Mouse (Mus musculus) urinary bladder, adult 18-20 months (tissue): Measurements from ENCODE around the gene Cux2.

Experiments used
- DNase-seq, 2 experiments: peaks; one replicate each; pipeline ENCODE4 v3.0.0; 2022; ENCODE audit warnings: low spot score in 2 of 2, mixed read lengths in 2 of 2

Gene Cux2

GRCm38 (mm10) chr5:122059060-122060017 lies 9.4 kb upstream of the Cux2 start:
- peak in 1 of 2 experiments; percentile 23 for DNase-seq

- DNase-seq = no peak
These were observed 7.7 kb upstream of the Cux2 start for GRCm38 (mm10) chr5:122057622-122058021.

- no peak for DNase-seq
These were observed 6.7 kb upstream of the Cux2 start for GRCm38 (mm10) chr5:122056557-122056956.

- DNase-seq = peak; percentile 27 to 28
These were observed 4.4 kb upstream of the Cux2 start for GRCm38 (mm10) chr5:122054130-122054843.

- no peak for DNase-seq
These were observed 3.7 kb upstream of the Cux2 start for GRCm38 (mm10) chr5:122053587-122053986.

- DNase-seq = no peak
These were observed 867 bp upstream of the Cux2 start for GRCm38 (mm10) chr5:122050832-122051105.

GRCm38 (mm10) chr5:122049664-122050016 lies 262 bp downstream of the Cux2 start:
- no peak for DNase-seq

GRCm38 (mm10) chr5:122048686-122049663 lies 927 bp downstream of the Cux2 start:
- DNase-seq = peak in 1 of 2 experiments; percentile 21

- DNase-seq = no peak
These were observed 1.6 kb downstream of the Cux2 start for GRCm38 (mm10) chr5:122048252-122048651.

- no peak for DNase-seq
These were observed 2.1 kb downstream of the Cux2 start for GRCm38 (mm10) chr5:122047791-122048190.

- DNase-seq = no peak
These were observed 6.3 kb downstream of the Cux2 start for GRCm38 (mm10) chr5:122043567-122043966.

GRCm38 (mm10) chr5:122035278-122035677 lies 14.6 kb downstream of the Cux2 start:
- peak in 1 of 2 experiments; percentile 31 for DNase-seq

- DNase-seq = no peak
These were observed 16.8 kb downstream of the Cux2 start for GRCm38 (mm10) chr5:122033167-122033478.

GRCm38 (mm10) chr5:122032471-122033166 lies 17.3 kb downstream of the Cux2 start:
- DNase-seq = no peak

- no peak for DNase-seq
These were observed 18.8 kb downstream of the Cux2 start for GRCm38 (mm10) chr5:122031146-122031545.

- DNase-seq = no peak
These were observed 19.3 kb downstream of the Cux2 start for GRCm38 (mm10) chr5:122030640-122031039.

GRCm38 (mm10) chr5:122026771-122027170 lies 23.1 kb downstream of the Cux2 start:
- no peak for DNase-seq

- DNase-seq = no peak
These were observed 23.6 kb downstream of the Cux2 start for GRCm38 (mm10) chr5:122026284-122026683.

- no peak for DNase-seq
These were observed 24.8 kb downstream of the Cux2 start for GRCm38 (mm10) chr5:122025117-122025516.

GRCm38 (mm10) chr5:122019288-122019687 lies 30.6 kb downstream of the Cux2 start:
- DNase-seq = no peak

GRCm38 (mm10) chr5:122017778-122018177 lies 32.1 kb downstream of the Cux2 start:
- no peak for DNase-seq
